Mouse (Mus musculus) MEL (cell line): ENCODE results near the gene Zfand3. TPM values are rescaled to one million over a fixed set of nuclear protein-coding genes. Genes with fewer than 3 reads are reported as not detected.

Experiments used
- DNase-seq: peaks from one replicate; pipeline ENCODE4 v3.0.0; 2011; ENCODE audit warnings: low read depth, low spot score
- H3K27ac ChIP-seq: 2 replicates; pipeline ENCODE4 v1.5.1; 2012; ENCODE audit warnings: low read depth, mild to moderate bottlenecking, control low read depth, low read length, moderate library complexity; ENCODE audit not compliant: control insufficient read depth
- H3K27me3 ChIP-seq, 2 experiments: fragments of 150-350 bp in 1 of 2; sonication (generic) in 1 of 2; 2 replicates each; pipeline ENCODE4 v1.6.1; 2012; ENCODE audit warnings: low read length in 2 of 2, mild to moderate bottlenecking in 2 of 2, improper control_type of control experiment in 1 of 2, moderate library complexity in 1 of 2; ENCODE audit not compliant: insufficient read depth in 2 of 2, control insufficient read depth in 1 of 2
- H3K36me3 ChIP-seq, 2 experiments: 2 replicates each; pipeline ENCODE4 v1.6.1; 2012 to 2014; ENCODE audit warnings: low read length in 2 of 2, improper control_type of control experiment in 1 of 2, inconsistent platforms in 1 of 2, mild to moderate bottlenecking in 1 of 2; ENCODE audit not compliant: insufficient read depth in 2 of 2, control insufficient read depth in 1 of 2
- H3K4me1 ChIP-seq, 2 experiments: fragments of 150-350 bp in 1 of 2; sonication (generic) in 1 of 2; 2 replicates each; pipeline ENCODE4 v1.6.1; 2012; ENCODE audit warnings: low read length in 2 of 2, improper control_type of control experiment in 1 of 2, mild to moderate bottlenecking in 1 of 2; ENCODE audit not compliant: insufficient read depth in 2 of 2, control insufficient read depth in 1 of 2
- H3K4me3 ChIP-seq, 2 experiments: fragments of 150-350 bp in 1 of 2; sonication (generic) in 1 of 2; 2 replicates each; pipeline ENCODE4 v1.5.1; 2012; ENCODE audit warnings: low read depth in 2 of 2, low read length in 2 of 2, mild to moderate bottlenecking in 2 of 2, moderate library complexity in 2 of 2, control low read depth in 1 of 2, improper control_type of control experiment in 1 of 2; ENCODE audit not compliant: control insufficient read depth in 1 of 2, insufficient read depth in 1 of 2
- H3K79me2 ChIP-seq: 2 replicates; pipeline ENCODE4 v1.6.1; 2012; ENCODE audit warnings: mild to moderate bottlenecking, low read length, moderate library complexity; ENCODE audit not compliant: control insufficient read depth, poor library complexity, insufficient read depth
- H3K9ac ChIP-seq: 2 replicates; pipeline ENCODE4 v1.6.1; 2012; ENCODE audit warnings: low read depth, mild to moderate bottlenecking, control low read depth, low read length, moderate library complexity; ENCODE audit not compliant: control insufficient read depth, poor library complexity, severe bottlenecking
- H3K9me3 ChIP-seq: fragments of 150-350 bp; sonication (generic); replicated peaks from 2 replicates; pipeline ENCODE4 v1.6.1; 2012; ENCODE audit warnings: mild to moderate bottlenecking, low read length, improper control_type of control experiment, moderate library complexity; ENCODE audit not compliant: insufficient read depth
- BHLHE40 ChIP-seq: IDR thresholded peaks from 2 replicates; pipeline ENCODE4 v1.6.1; 2012; ENCODE audit warnings: low read depth, mild to moderate bottlenecking, inconsistent platforms, low read length, improper control_type of control experiment, borderline replicate concordance
- CHD1 ChIP-seq: IDR thresholded peaks from 2 replicates; pipeline ENCODE4 v1.6.1; 2012; ENCODE audit warnings: low read depth, mild to moderate bottlenecking, inconsistent platforms, low read length, improper control_type of control experiment
- CHD2 ChIP-seq: IDR thresholded peaks from 2 replicates; pipeline ENCODE4 v1.6.1; 2011; ENCODE audit warnings: low read length, improper control_type of control experiment
- E2F4 ChIP-seq: IDR thresholded peaks from 2 replicates; pipeline ENCODE4 v1.6.1; 2011; ENCODE audit warnings: low read depth, low read length, improper control_type of control experiment, borderline replicate concordance
- ELF1 ChIP-seq: IDR thresholded peaks from 2 replicates; pipeline ENCODE4 v1.6.1; 2014; ENCODE audit warnings: low read depth, mild to moderate bottlenecking, inconsistent platforms, low read length, improper control_type of control experiment, moderate library complexity
- EP300 ChIP-seq, 2 experiments: IDR thresholded peaks; 2 replicates each; pipeline ENCODE4 v1.6.1; 2011; ENCODE audit warnings: improper control_type of control experiment in 2 of 2, low read length in 2 of 2, low read depth in 1 of 2, mild to moderate bottlenecking in 1 of 2
- ETS1 ChIP-seq: IDR thresholded peaks from 2 replicates; pipeline ENCODE4 v1.6.1; 2012; ENCODE audit warnings: low read depth, mild to moderate bottlenecking, inconsistent platforms, low read length, improper control_type of control experiment, moderate library complexity
- GATA1 ChIP-seq: IDR thresholded peaks from 2 replicates; pipeline ENCODE4 v1.6.1; 2011; ENCODE audit warnings: low read depth, low read length, improper control_type of control experiment
- KAT2A ChIP-seq: conservative IDR thresholded peaks from 2 replicates; pipeline ENCODE4 v1.6.1; 2012; ENCODE audit warnings: low read depth, low read length, improper control_type of control experiment, inconsistent platforms
- MAFK ChIP-seq: IDR thresholded peaks from 2 replicates; pipeline ENCODE4 v1.6.1; 2011; ENCODE audit warnings: low read depth, mild to moderate bottlenecking, low read length, improper control_type of control experiment, borderline replicate concordance
- MAX ChIP-seq: IDR thresholded peaks from 2 replicates; pipeline ENCODE4 v1.6.1; 2011; ENCODE audit warnings: low read length, improper control_type of control experiment
- MAZ ChIP-seq: IDR thresholded peaks from 2 replicates; pipeline ENCODE4 v1.6.1; 2012; ENCODE audit warnings: low read depth, mild to moderate bottlenecking, inconsistent platforms, low read length, improper control_type of control experiment
- MEF2A ChIP-seq: IDR thresholded peaks from 2 replicates; pipeline ENCODE4 v1.6.1; 2014; ENCODE audit warnings: low read depth, mild to moderate bottlenecking, inconsistent platforms, low read length, improper control_type of control experiment; ENCODE audit not compliant: poor library complexity, insufficient replicate concordance, severe bottlenecking; ENCODE audit errors: extremely low read depth
- MXI1 ChIP-seq: IDR thresholded peaks from 2 replicates; pipeline ENCODE4 v1.6.1; 2011; ENCODE audit warnings: mild to moderate bottlenecking, low read depth, low read length, improper control_type of control experiment
- MYC ChIP-seq: IDR thresholded peaks from 2 replicates; pipeline ENCODE4 v1.6.1; 2011; ENCODE audit warnings: low read depth, mild to moderate bottlenecking, low read length, improper control_type of control experiment, moderate library complexity
- RCOR1 ChIP-seq: IDR thresholded peaks from 2 replicates; pipeline ENCODE4 v1.6.1; 2012; ENCODE audit warnings: low read depth, mild to moderate bottlenecking, inconsistent platforms, low read length, improper control_type of control experiment
- SIN3A ChIP-seq: IDR thresholded peaks from 2 replicates; pipeline ENCODE4 v1.6.1; 2012; ENCODE audit warnings: low read length, improper control_type of control experiment, inconsistent platforms
- SMC3 ChIP-seq: IDR thresholded peaks from 2 replicates; pipeline ENCODE4 v1.6.1; 2011; ENCODE audit warnings: low read depth, low read length, improper control_type of control experiment
- TCF12 ChIP-seq: IDR thresholded peaks from 2 replicates; pipeline ENCODE4 v1.6.1; 2014; ENCODE audit warnings: low read depth, mild to moderate bottlenecking, inconsistent platforms, low read length, improper control_type of control experiment, moderate library complexity
- UBTF ChIP-seq: IDR thresholded peaks from 2 replicates; pipeline ENCODE4 v1.6.1; 2012; ENCODE audit warnings: low read depth, mild to moderate bottlenecking, inconsistent platforms, low read length, improper control_type of control experiment, moderate library complexity, borderline replicate concordance; ENCODE audit not compliant: insufficient read depth
- USF1 ChIP-seq: IDR thresholded peaks from 2 replicates; pipeline ENCODE4 v1.6.1; 2014; ENCODE audit warnings: low read depth, mild to moderate bottlenecking, inconsistent platforms, low read length, improper control_type of control experiment, moderate library complexity
- ZKSCAN1 ChIP-seq: IDR thresholded peaks from 2 replicates; pipeline ENCODE4 v1.6.1; 2012; ENCODE audit warnings: low read depth, mild to moderate bottlenecking, inconsistent platforms, low read length, improper control_type of control experiment, moderate library complexity
- ZMIZ1 ChIP-seq: IDR thresholded peaks from 2 replicates; pipeline ENCODE4 v1.6.1; 2012; ENCODE audit warnings: low read depth, mild to moderate bottlenecking, inconsistent platforms, low read length, improper control_type of control experiment, moderate library complexity
- polyA plus RNA-seq, 2 experiments: library from polyadenylated mRNA; stranded (reverse) in 1 of 2; unstranded in 1 of 2; fragments of >175 nt in 1 of 2; fragments of >200 nt in 1 of 2; gene quantifications; 2 replicates each; pipeline versions ENCODE4 v1.2.1 to v1.2.4; 2012; ENCODE audit warnings: low replicate concordance in 2 of 2, low read depth in 1 of 2; ENCODE audit not compliant: insufficient read length in 2 of 2, insufficient read depth in 1 of 2, missing spikeins in 1 of 2
- total RNA-seq: library from RNA; depleted of rRNA; stranded (reverse); fragments of 300-350 nt; gene quantifications from 2 replicates; pipeline ENCODE4 v1.2.3, GENCODE M21; 2012

Gene Zfand3
- total and polyA plus RNA-seq, 3 experiments: 28.3 to 48.8 TPM; not detected in 1

GRCm38 (mm10) chr17:29979841-29980240 lies 24.7 kb upstream of the Zfand3 start:
- peak; percentile 95 for TF ChIP-seq ETS1
- no peak for TF ChIP-seq E2F4
- peak; percentile 94 for TF ChIP-seq GATA1
- TF ChIP-seq MAZ: no peak
- TF ChIP-seq ZKSCAN1: no peak
- peak; percentile 98 for TF ChIP-seq BHLHE40
- TF ChIP-seq KAT2A: no peak
- TF ChIP-seq MYC: peak; percentile 79
- TF ChIP-seq UBTF: no peak
- TF ChIP-seq RCOR1: peak; percentile 75
- peak; percentile 92 for TF ChIP-seq TCF12
- TF ChIP-seq MAFK: peak; percentile 53; the same call in 1 of the 2 replicates
- TF ChIP-seq EP300 (IDR thresholded peaks at IDR 0.05; ENCODE audit: low read depth in 1 of 2, low read length in 2 of 2): peak; percentile 72 to 75
- peak; percentile 80 for TF ChIP-seq SIN3A
- TF ChIP-seq MXI1: peak; percentile 96
- peak; percentile 58; the same call in 1 of the 2 replicates for TF ChIP-seq USF1
- peak; percentile 85 for TF ChIP-seq MAX
- no peak for TF ChIP-seq CHD1
- TF ChIP-seq MEF2A: no peak
- Histone ChIP-seq H3K4me1 (peaks cover 5 to 21% of the 10 kb centered on the region in 2 experiments), H3K27ac (no peak overlapping the region), H3K9me3 (no peaks in the 10 kb centered on the region), H3K9ac (no peak overlapping the region), H3K79me2 (no peaks in the 10 kb centered on the region), H3K27me3 (no peaks in the 10 kb centered on the region), H3K36me3 (peaks cover 0 to 12% of the 10 kb centered on the region in 2 experiments; a peak in 2 of 4 replicates), H3K4me3 (no peak overlapping the region)
- DNase-seq: peak; percentile 74

- H3K36me3 ChIP-seq: peaks cover 0 to 12% of the 10 kb centered on the region in 2 experiments; a peak in 2 of 4 replicates
- DNase-seq: no peak
- H3K4me3 ChIP-seq: no peak overlapping the region
- no peaks in the 10 kb centered on the region for H3K9me3 ChIP-seq
- no peaks in the 10 kb centered on the region for H3K79me2 ChIP-seq
- H3K9ac ChIP-seq: no peak overlapping the region
- H3K27me3 ChIP-seq: no peaks in the 10 kb centered on the region
- H3K27ac ChIP-seq: no peak overlapping the region
- peaks cover 5 to 16% of the 10 kb centered on the region in 2 experiments for H3K4me1 ChIP-seq
- TF ChIP-seq ELF1 (no peak), GATA1 (no peak), CHD2 (no peak), ZMIZ1 (no peak), SMC3 (no peak), MAFK (no peak), KAT2A (no peak)
Measured at GRCm38 (mm10) chr17:29981568-29981967, 23.0 kb upstream of the Zfand3 start.
